Mouse (Mus musculus) forebrain, embryonic 15.5 days (tissue): ENCODE measurements at regions not wholly inside any gene's neighbourhood (a gene's known extent, or its start where the extent isn't known, plus 50 kb on each side); places are given as distances from the start of the nearest gene placed in this dataset.

ENCODE experiments used
- ATAC-seq: fragments of 200-750 bp; cut with Nextera tagmentation; replicated peaks from 2 replicates; pipeline ENCODE4 v1.8.0; 2017; ENCODE audit warnings: mild to moderate bottlenecking, moderate TSS enrichment, moderate library complexity
- H3K27ac ChIP-seq: fragments of 300-500 bp; sonication (generic); replicated peaks from 2 replicates; pipeline ENCODE4 v1.5.1; 2015; ENCODE audit warnings: mild to moderate bottlenecking, inconsistent platforms
- H3K27me3 ChIP-seq: fragments of 300-500 bp; sonication (generic); 2 replicates; pipeline ENCODE4 v1.6.1; 2015; ENCODE audit warnings: inconsistent platforms
- H3K36me3 ChIP-seq: fragments of 300-500 bp; sonication (generic); 2 replicates; pipeline ENCODE4 v1.6.1; 2015; ENCODE audit warnings: mild to moderate bottlenecking, inconsistent platforms
- H3K4me1 ChIP-seq: fragments of 300-500 bp; sonication (generic); 2 replicates; pipeline ENCODE4 v1.6.1; 2015; ENCODE audit warnings: inconsistent platforms
- H3K4me2 ChIP-seq: fragments of 300-500 bp; sonication (generic); replicated peaks from 2 replicates; pipeline ENCODE4 v1.6.1; 2015; ENCODE audit warnings: mild to moderate bottlenecking, inconsistent platforms
- H3K4me3 ChIP-seq: fragments of 300-500 bp; sonication (generic); 2 replicates; pipeline ENCODE4 v1.5.1; 2015; ENCODE audit warnings: mild to moderate bottlenecking, inconsistent platforms
- H3K9ac ChIP-seq: fragments of 300-500 bp; sonication (generic); replicated peaks from 2 replicates; pipeline ENCODE4 v1.6.1; 2015; ENCODE audit warnings: mild to moderate bottlenecking, inconsistent platforms
- H3K9me3 ChIP-seq: fragments of 300-500 bp; sonication (generic); 2 replicates; pipeline ENCODE4 v1.6.1; 2016; ENCODE audit warnings: inconsistent platforms
- WGBS: fragments of 180-500 bp; shearing (Covaris S2); methylation state at CpG from one replicate; pipeline ENCODE4 v1.1.7; 2015; ENCODE audit warnings: mixed read lengths; 5-methylcytosine and 5-hydroxymethylcytosine counted together

DNA sequence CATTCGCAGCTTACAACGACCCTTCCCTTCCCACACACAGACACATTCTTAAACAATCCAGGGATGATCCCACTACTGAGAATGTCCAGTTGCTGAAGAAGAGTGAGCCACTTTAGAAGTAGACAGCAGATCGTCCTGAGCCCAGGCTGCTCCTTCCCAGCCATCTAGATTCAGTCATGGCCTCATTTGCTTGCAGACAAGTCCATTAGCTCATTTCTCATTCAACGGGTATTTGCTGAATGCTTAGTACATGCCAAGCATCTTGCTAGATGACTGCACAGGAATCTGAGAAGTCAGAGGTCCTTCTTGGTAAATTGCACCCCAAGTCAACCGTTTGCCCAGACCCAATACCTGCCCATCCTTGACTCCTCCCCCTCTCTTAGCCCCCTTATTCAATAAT is 57.8 kb downstream of the Ier5 start:
- 51% methylated on average over 5 of the region's 5 CpGs for WGBS
- no peaks in the 10 kb centered on the region for H3K4me1 ChIP-seq
- no peaks in the 10 kb centered on the region for H3K9me3 ChIP-seq
- H3K27me3 ChIP-seq = no peaks in the 10 kb centered on the region
- no peak for ATAC-seq
- H3K36me3 ChIP-seq = no peaks in the 10 kb centered on the region
- H3K27ac ChIP-seq = no peak overlapping the region
- H3K4me3 ChIP-seq = no peak overlapping the region
- no peak overlapping the region for H3K9ac ChIP-seq
- H3K4me2 ChIP-seq = no peak overlapping the region

DNA sequence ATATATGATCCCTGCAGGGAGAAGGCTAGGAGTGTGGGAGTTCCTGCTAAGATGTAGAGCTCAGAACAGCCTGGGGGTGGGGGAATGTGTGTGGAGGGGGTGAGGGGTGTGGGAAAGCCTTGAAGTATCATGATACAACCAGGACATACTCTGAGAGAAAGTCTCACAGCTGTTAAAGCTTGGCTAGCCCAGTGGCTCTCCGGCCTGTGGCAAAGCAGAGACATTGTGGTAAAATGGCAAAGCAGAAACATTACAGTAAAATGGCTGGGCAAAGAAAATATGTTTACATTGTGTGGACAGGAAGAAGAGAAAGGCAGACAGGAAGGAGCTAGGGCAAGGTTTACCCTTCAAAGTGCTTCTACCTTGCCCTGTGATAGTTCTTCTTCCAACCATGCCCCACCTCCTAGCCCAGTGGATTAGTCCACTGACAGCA is 58.5 kb downstream of the Ier5 start:
- Histone ChIP-seq H3K9me3 (no peaks in the 10 kb centered on the region), H3K27me3 (no peaks in the 10 kb centered on the region), H3K4me3 (no peak overlapping the region), H3K4me1 (no peaks in the 10 kb centered on the region), H3K4me2 (no peak overlapping the region), H3K36me3 (no peaks in the 10 kb centered on the region), H3K9ac (no peak overlapping the region), H3K27ac (no peak overlapping the region)
- ATAC-seq = no peak
- WGBS = 92% methylated on average over 1 of the region's 1 CpGs

DNA sequence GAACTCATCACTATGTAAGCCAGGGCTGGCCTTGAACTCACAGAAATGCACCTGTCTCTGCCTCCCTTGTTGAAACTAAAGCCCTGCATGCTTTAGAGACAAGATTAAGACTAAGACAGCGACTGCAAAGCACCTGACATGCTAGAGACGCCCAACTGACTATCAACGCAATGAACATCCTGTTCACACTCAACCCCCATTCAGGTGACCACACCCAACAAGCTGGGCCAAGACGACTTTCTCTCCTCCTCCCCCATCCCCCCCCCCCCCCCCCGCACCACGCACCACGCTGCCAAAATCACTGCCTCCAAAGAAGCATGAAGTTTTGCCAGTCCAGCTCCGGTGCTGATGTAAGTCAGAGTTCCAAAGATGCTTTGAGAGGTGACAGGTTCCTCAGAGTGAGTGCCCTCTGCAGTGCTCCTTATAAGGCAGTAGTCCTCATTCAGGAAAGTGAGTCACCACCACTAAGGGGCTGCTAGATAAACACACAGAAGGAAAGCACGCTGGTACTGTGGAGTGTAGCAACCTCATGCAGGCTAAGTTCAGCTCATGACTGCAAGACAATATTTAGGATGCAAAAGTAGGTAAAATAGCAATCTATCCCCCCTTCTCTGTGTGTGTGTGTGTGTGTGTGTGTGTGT is 59.2 kb downstream of the Ier5 start:
- no peak overlapping the region for H3K27ac ChIP-seq
- H3K4me2 ChIP-seq = no peak overlapping the region
- H3K36me3 ChIP-seq = no peaks in the 10 kb centered on the region
- 61% methylated on average over 8 of the region's 9 CpGs for WGBS
- no peaks in the 10 kb centered on the region for H3K4me1 ChIP-seq
- no peak for ATAC-seq
- no peak overlapping the region for H3K9ac ChIP-seq
- no peak overlapping the region for H3K4me3 ChIP-seq
- no peaks in the 10 kb centered on the region for H3K27me3 ChIP-seq
- H3K9me3 ChIP-seq = no peaks in the 10 kb centered on the region

DNA sequence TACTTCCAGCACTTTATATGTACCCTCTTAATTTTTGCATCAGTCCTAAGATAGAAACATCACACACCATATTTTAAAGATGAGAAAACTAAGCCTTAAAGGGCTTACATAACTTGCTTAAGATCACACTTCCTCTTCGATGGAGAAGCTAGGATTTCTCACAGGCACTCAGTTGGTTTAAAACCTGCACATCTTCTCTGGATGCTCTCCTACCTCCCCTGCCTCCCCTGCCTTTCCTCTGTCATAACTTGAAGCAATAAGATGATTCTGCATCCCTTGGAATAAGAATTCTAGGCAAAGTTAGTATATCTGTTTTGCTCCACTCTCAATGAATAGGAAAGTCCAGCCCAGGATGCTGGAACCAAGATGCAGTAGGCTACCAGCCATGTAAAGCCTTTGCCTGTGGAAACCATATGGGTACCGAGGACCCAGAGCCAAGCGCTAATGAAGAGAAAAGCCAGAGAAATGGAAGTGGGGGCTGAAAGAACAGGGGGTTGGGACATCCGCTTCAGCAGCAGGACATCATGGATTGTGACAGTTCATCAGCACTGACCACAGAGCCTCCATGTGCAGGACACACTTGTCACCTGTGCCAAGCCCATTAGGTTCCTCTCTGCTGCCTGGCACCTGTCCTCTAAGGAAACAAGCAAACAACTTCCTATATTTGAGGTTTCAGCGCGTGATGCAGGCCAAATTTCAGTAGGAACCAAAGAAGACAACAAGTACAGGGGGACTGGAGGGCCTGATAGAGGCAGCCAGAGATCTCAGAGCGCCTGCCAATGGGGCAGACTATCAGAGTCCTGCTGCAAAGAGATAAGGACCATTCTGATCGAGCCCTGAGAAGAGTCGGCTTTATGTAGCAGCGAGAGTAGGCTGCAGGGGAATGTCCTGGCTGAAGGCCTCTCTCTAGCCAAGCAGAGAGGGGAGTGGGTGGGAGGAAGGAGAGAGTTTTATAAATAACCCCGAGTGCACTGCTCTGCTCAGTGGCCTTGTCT is 60.5 kb downstream of the Ier5 start:
- ATAC-seq = no peak
- Histone ChIP-seq H3K27ac (peak overlapping the region; percentile 35; the same call in 1 of the 2 replicates), H3K4me1 (no peaks in the 10 kb centered on the region), H3K4me3 (no peak overlapping the region), H3K9ac (no peak overlapping the region), H3K4me2 (no peak overlapping the region), H3K27me3 (no peaks in the 10 kb centered on the region), H3K9me3 (no peaks in the 10 kb centered on the region), H3K36me3 (no peaks in the 10 kb centered on the region)
- 70% methylated on average over 11 of the region's 11 CpGs for whole genome bisulfite sequencing

DNA sequence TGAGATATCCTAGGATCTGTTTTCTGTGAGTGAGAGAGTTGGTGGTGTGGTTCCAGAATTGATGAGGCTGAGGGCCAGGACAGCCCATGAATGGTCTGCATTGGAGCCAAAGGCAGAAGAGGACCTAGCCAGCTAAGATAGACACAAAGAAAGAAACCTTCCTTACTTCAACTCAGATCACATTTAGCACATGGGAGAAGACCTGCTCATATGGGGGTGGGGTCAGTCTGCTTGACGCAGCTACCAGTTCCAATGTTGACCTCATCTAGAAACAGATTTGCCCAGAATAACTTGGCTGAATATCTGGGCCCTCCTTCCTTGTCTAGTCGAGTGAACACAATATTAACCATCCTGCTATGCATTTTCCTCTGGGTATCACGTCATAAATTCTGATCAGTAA is 62.0 kb downstream of the Ier5 start:
- Histone ChIP-seq H3K9ac (no peak overlapping the region), H3K4me3 (no peak overlapping the region), H3K27me3 (no peaks in the 10 kb centered on the region), H3K4me2 (no peak overlapping the region), H3K36me3 (no peaks in the 10 kb centered on the region), H3K27ac (0 out of 2 replicates have a peak overlapping the region, but pooled peaks have one; percentile 2), H3K9me3 (no peaks in the 10 kb centered on the region), H3K4me1 (no peaks in the 10 kb centered on the region)
- 83% methylated on average over 3 of the region's 3 CpGs for WGBS
- ATAC-seq = no peak

DNA sequence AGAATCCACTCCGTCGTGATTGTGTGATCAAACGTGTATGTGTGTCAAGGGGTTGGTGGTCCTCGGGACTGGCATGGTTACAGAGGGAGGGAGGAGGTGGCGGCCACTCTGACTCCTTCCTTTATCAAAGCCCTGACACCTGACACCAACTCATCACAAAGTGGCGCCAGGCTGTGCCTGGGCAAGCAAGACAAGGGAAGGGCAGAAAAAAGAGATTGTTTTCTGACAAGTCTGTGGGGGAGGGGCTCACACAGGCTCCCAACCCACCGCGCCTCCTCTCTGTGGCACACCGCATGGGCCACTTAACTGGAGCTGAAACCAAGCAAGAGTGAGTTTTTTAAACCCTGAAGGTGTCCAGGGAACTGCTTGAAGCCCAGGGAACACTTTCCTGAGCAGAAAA is 68.5 kb downstream of the Ier5 start:
- Histone ChIP-seq H3K4me3 (no peak overlapping the region), H3K9ac (no peak overlapping the region), H3K4me1 (peaks cover 7% of the 10 kb centered on the region; the same call in 1 of the 2 replicates), H3K4me2 (no peak overlapping the region), H3K9me3 (no peaks in the 10 kb centered on the region), H3K27me3 (no peaks in the 10 kb centered on the region), H3K36me3 (no peaks in the 10 kb centered on the region), H3K27ac (no peak overlapping the region)
- 14% methylated on average over 9 of the region's 9 CpGs for WGBS
- ATAC-seq = no peak

DNA sequence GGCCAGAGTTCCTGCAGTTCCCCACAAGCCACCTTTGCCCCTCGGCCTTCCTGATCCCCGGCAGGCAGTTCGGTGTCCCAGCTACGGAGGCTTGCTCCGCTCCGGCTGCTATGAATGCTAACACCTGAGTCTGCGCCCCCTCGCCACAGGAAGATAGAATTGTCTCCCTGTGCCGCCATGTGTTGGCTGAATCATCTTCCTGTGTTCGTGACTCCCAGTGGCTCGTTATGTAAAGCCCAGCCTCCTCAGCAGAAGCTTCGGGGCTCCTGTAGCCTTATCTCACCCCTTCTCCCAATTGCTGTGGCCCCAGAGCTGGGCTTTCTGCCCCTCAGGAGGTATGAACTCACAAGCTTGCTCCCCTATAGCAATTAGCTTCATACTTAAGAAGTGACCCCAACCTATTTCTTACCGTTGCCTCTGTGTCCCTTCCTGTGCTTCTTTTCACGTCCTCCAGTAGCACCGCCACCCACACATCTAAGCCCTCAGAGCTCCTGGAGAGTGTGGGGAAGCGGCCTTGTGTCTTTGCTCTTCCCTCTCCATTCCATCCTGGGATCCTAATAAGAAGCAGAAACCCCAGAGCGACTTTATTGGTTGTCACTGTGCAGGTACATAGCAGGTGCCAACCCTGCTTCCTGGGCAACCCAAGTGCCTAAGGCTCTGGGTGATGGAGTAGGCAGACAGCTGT is 70.1 kb downstream of the Ier5 start:
- peaks cover 8% of the 10 kb centered on the region; the same call in 1 of the 2 replicates for H3K4me1 ChIP-seq
- H3K4me2 ChIP-seq = no peak overlapping the region
- no peaks in the 10 kb centered on the region for H3K9me3 ChIP-seq
- no peaks in the 10 kb centered on the region for H3K36me3 ChIP-seq
- no peak overlapping the region for H3K9ac ChIP-seq
- H3K4me3 ChIP-seq = no peak overlapping the region
- H3K27ac ChIP-seq = no peak overlapping the region
- 65% methylated on average over 17 of the region's 17 CpGs for WGBS
- ATAC-seq = no peak
- H3K27me3 ChIP-seq = no peaks in the 10 kb centered on the region

DNA sequence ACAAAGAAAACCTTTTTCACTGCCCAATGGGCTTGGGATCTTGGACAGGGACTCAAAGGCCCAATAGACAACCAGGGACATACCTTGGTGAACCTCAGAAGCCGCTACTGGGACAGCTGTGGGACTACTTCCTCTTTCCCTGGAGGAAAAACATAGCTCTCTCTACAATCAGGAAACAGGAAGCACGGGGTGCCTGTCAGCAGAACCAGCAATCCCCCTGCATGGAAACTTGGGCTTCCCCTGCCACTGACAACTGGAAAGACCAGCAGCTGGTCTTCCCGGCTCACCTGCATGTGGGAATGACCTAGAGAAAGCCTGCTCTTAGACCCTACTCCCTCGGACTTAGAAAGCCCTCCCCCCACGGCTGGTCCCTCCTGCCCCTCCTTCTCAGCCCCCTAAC is 70.7 kb downstream of the Ier5 start:
- 49% methylated on average over 5 of the region's 5 CpGs for WGBS
- Histone ChIP-seq H3K36me3 (no peaks in the 10 kb centered on the region), H3K9ac (no peak overlapping the region), H3K4me2 (no peak overlapping the region), H3K4me1 (peaks cover 8% of the 10 kb centered on the region; the same call in 1 of the 2 replicates), H3K9me3 (no peaks in the 10 kb centered on the region), H3K27ac (no peak overlapping the region), H3K4me3 (no peak overlapping the region), H3K27me3 (no peaks in the 10 kb centered on the region)
- no peak for ATAC-seq

DNA sequence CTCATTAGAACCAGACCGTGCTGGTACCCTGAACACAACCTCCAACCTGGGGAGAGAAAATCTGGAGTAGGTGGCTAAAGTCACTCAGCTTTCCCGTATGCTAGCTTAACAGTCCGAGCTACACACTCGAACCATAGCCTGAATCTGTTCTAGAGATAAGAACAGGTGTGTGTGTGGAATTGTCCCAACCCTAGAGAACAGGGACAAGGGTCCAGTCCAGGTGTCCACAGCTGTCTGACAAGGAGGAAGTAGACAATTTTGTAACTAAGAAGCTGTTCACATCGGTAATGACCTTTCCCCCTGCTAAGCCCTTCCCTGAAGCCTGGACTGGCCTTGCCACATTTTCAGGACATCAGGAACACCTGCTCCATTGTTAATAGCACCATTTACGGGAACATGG is 71.3 kb downstream of the Ier5 start:
- Histone ChIP-seq H3K4me1 (peaks cover 8% of the 10 kb centered on the region; the same call in 1 of the 2 replicates), H3K36me3 (no peaks in the 10 kb centered on the region), H3K4me2 (no peak overlapping the region), H3K9ac (no peak overlapping the region), H3K9me3 (no peaks in the 10 kb centered on the region), H3K27ac (no peak overlapping the region), H3K27me3 (no peaks in the 10 kb centered on the region), H3K4me3 (no peak overlapping the region)
- no peak for ATAC-seq
- WGBS = 72% methylated on average over 6 of the region's 6 CpGs

DNA sequence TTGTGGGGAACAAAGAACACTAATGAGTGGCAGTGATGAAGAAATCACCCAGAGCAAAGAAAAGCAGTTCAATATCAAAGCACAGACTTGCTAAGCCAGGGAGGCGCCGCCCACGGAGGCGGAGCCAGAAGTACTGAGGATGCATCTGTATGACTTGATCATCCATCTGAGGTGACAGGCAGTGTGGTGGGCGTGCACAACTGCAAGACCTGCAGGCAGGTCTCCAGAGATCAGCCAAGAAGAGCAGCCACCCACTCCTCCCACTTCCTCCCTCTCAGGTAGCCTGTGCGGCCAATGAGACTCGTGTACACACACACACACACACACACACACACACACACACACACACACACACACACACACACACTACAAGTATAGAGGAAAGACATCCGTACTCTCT is 71.9 kb downstream of the Ier5 start:
- 67% methylated on average over 7 of the region's 8 CpGs for whole genome bisulfite sequencing
- ATAC-seq = no peak
- no peaks in the 10 kb centered on the region for H3K27me3 ChIP-seq

DNA sequence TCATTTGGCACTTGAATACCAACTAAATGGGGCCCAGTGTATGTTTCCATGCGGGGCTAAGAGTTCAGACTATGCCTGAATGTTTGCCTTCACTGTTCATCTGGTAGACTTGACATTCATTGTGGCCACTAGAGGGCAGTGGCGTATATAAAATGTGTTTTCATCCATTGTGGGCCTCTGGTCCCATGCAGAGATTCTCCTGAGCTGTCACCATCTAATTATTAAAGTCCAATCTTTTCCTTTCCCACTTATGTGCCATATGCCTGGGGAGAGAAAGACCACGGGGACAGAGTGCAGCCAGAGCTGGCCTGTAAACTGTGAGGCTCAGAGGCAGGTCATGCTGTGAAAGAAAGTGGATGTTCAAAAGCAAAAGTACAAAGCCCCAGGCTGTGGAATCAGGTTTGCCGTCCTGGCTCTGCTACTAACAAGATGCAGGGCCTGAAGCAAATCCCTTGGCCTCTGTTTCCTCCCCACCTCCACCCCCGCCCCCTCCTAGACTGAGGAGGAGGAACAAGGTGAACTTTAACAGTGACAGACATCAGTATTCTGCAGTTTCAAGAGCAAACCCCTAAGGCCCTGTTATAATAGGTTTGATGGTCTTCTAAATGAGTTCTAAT is 73.5 kb downstream of the Ier5 start:
- no peaks in the 10 kb centered on the region for H3K27me3 ChIP-seq
- no peak overlapping the region for H3K4me3 ChIP-seq
- no peaks in the 10 kb centered on the region for H3K9me3 ChIP-seq
- H3K4me1 ChIP-seq = peaks cover 8% of the 10 kb centered on the region; the same call in 1 of the 2 replicates
- H3K27ac ChIP-seq = peak overlapping the region; percentile 47; the same call in 1 of the 2 replicates
- WGBS = 10% methylated on average over 5 of the region's 5 CpGs
- no peaks in the 10 kb centered on the region for H3K36me3 ChIP-seq
- H3K9ac ChIP-seq = no peak overlapping the region
- no peak overlapping the region for H3K4me2 ChIP-seq
- peak; percentile 80 for ATAC-seq

More for the DNA sequence above, 71.9 kb downstream of the Ier5 start:
- Histone ChIP-seq H3K9me3 (no peaks in the 10 kb centered on the region), H3K27ac (no peak overlapping the region), H3K9ac (no peak overlapping the region), H3K36me3 (no peaks in the 10 kb centered on the region), H3K4me3 (no peak overlapping the region), H3K4me1 (peaks cover 8% of the 10 kb centered on the region; the same call in 1 of the 2 replicates), H3K4me2 (no peak overlapping the region)
